Mouse (Mus musculus) bone marrow, adult 2 months (tissue): ENCODE measurements around the gene Ptpn11.

ENCODE experiments used
- CTCF ChIP-seq: fragments of 200-500 bp; IDR thresholded peaks from 2 replicates; pipeline ENCODE4 v1.5.1; 2011; ENCODE audit warnings: low read length, control low read depth; ENCODE audit not compliant: control insufficient read depth, insufficient read depth
- POLR2A ChIP-seq: fragments of 200-500 bp; IDR thresholded peaks from 2 replicates; pipeline ENCODE4 v1.6.1; 2011; ENCODE audit warnings: low read depth, mild to moderate bottlenecking, control low read depth, low read length, borderline replicate concordance; ENCODE audit not compliant: control insufficient read depth

DNA sequence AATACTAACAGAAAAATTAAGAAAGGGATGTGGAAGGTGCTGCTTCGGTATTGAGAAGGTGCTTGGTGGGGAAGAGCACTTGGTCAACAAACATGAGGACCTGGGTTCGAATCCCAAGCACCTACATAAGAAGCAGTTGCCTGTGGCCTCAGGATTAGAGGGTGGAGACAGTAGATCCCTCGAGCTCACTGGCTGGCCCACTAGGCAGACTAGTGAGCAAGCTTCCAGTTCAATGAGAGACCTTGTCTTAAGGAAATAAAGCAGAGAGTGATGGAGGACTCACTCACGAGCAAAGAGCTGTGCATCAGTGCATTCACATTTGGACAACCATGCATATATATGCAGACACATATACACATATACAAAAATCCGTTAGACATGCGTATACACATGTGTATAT, 20.9 kb upstream of the Ptpn11 start:
- no peak for TF ChIP-seq CTCF
- TF ChIP-seq POLR2A = no peak
